Mouse (Mus musculus): ENCODE results near the gene Mepce. TPM values are rescaled to one million over a fixed set of nuclear protein-coding genes. Genes with fewer than 3 reads are reported as not detected.
"Not testable (repeated sequence)": the region's sequence is repeated elsewhere in the genome, so short reads cannot be mapped to it uniquely, and the experiment has no call there.

Mepce gene
- 14.5 and 15.8 TPM in 2 replicates for polyA plus RNA-seq (2016; fragmentation: Nextera tagmentation; extraction: Ambion mirVana)

- H3K36me3 ChIP-seq = peaks cover 26% of the 10 kb centered on the region
- no peaks in the 10 kb centered on the region for H3K27me3 ChIP-seq
- H3K27ac ChIP-seq = peak within 1 kb of the TSS; percentile 98
- under 1% methylated on average over 48 of the region's 48 CpGs for WGBS
- peaks cover 27% of the 10 kb centered on the region for H3K4me1 ChIP-seq
- H3K4me2 ChIP-seq (replicated peaks) = peak within 1 kb of the TSS; percentile 93
- H3K9me3 ChIP-seq = no peaks in the 10 kb centered on the region
- ATAC-seq (ENCODE audit: insufficient number of reproducible peaks, insufficient read depth, low FRiP score, low TSS enrichment) = peak; percentile 48
- H3K9ac ChIP-seq = peak within 1 kb of the TSS; percentile 93
- peak within 1 kb of the TSS; percentile 68 for H3K4me3 ChIP-seq
Measured at GRCm38 (mm10) chr5:137787151-137787928, at the start of gene Mepce, which contains the start of gene Zcwpw1. Gene Mepce, minus strand, starts transcription at chr5:137787655. Gene Zcwpw1, plus strand, starts transcription at chr5:137787798.

GRCm38 (mm10) chr5:137837110-137837509 lies 49.7 kb upstream of the Mepce start:
- not testable (repeated sequence) for H3K4me2 ChIP-seq (replicated peaks)

GRCm38 (mm10) chr5:137836611-137837010 lies 49.2 kb upstream of the Mepce start:
- no peaks in the 10 kb centered on the region for H3K36me3 ChIP-seq
- ATAC-seq (ENCODE audit: insufficient number of reproducible peaks, insufficient read depth, low FRiP score, low TSS enrichment) = no peak
- no peak overlapping the region for H3K4me3 ChIP-seq
- H3K4me1 ChIP-seq = no peaks in the 10 kb centered on the region
- no peak overlapping the region for H3K4me2 ChIP-seq (replicated peaks)
- no peaks in the 10 kb centered on the region for H3K9me3 ChIP-seq
- no peaks in the 10 kb centered on the region for H3K27me3 ChIP-seq
- H3K27ac ChIP-seq = no peak overlapping the region
- no peak overlapping the region for H3K9ac ChIP-seq

More at GRCm38 (mm10) chr5:137837110-137837509, 49.7 kb upstream of the Mepce start:
- H3K9ac ChIP-seq; ATAC-seq (ENCODE audit: insufficient number of reproducible peaks, insufficient read depth, low FRiP score, low TSS enrichment); H3K4me1 ChIP-seq; H3K4me3 ChIP-seq; H3K27me3 ChIP-seq; H3K27ac ChIP-seq; H3K36me3 ChIP-seq; H3K9me3 ChIP-seq: not testable (repeated sequence)

GRCm38 (mm10) chr5:137835966-137836520 lies 48.6 kb upstream of the Mepce start, which contains the start of gene Pilra:
Gene Pilra, minus strand, starts transcription at chr5:137836281.
- 65% methylated on average over 2 of the region's 2 CpGs for WGBS
- H3K4me2 ChIP-seq (replicated peaks); ATAC-seq (ENCODE audit: insufficient number of reproducible peaks, insufficient read depth, low FRiP score, low TSS enrichment); H3K9ac ChIP-seq; H3K36me3 ChIP-seq; H3K4me1 ChIP-seq; H3K27ac ChIP-seq; H3K4me3 ChIP-seq; H3K9me3 ChIP-seq; H3K27me3 ChIP-seq: not testable (repeated sequence)

- Histone ChIP-seq H3K36me3 (no peaks in the 10 kb centered on the region), H3K27me3 (no peaks in the 10 kb centered on the region), H3K4me1 (no peaks in the 10 kb centered on the region), H3K4me2 (replicated peaks) (no peak overlapping the region), H3K4me3 (no peak overlapping the region), H3K9me3 (no peaks in the 10 kb centered on the region), H3K9ac (no peak overlapping the region), H3K27ac (no peak overlapping the region)
- ATAC-seq (ENCODE audit: insufficient number of reproducible peaks, insufficient read depth, low FRiP score, low TSS enrichment) = no peak
- WGBS = 53% methylated on average over 4 of the region's 4 CpGs
Measured at GRCm38 (mm10) chr5:137833500-137833899, 46.0 kb upstream of the Mepce start.

- 76% methylated on average over 6 of the region's 6 CpGs for WGBS
- Histone ChIP-seq H3K9ac (no peak overlapping the region), H3K27me3 (no peaks in the 10 kb centered on the region), H3K9me3 (no peaks in the 10 kb centered on the region), H3K36me3 (no peaks in the 10 kb centered on the region), H3K4me2 (replicated peaks) (no peak overlapping the region), H3K4me1 (no peaks in the 10 kb centered on the region), H3K27ac (no peak overlapping the region), H3K4me3 (no peak overlapping the region)
- no peak for ATAC-seq (ENCODE audit: insufficient number of reproducible peaks, insufficient read depth, low FRiP score, low TSS enrichment)
Measured at GRCm38 (mm10) chr5:137831506-137831905, 44.1 kb upstream of the Mepce start.

GRCm38 (mm10) chr5:137831106-137831505 lies 43.7 kb upstream of the Mepce start:
- no peak overlapping the region for H3K9ac ChIP-seq
- no peak overlapping the region for H3K27ac ChIP-seq
- no peaks in the 10 kb centered on the region for H3K9me3 ChIP-seq
- H3K36me3 ChIP-seq = no peaks in the 10 kb centered on the region
- no peaks in the 10 kb centered on the region for H3K4me1 ChIP-seq
- WGBS = 84% methylated on average over 4 of the region's 4 CpGs
- no peaks in the 10 kb centered on the region for H3K27me3 ChIP-seq
- no peak for ATAC-seq (ENCODE audit: insufficient number of reproducible peaks, insufficient read depth, low FRiP score, low TSS enrichment)
- H3K4me2 ChIP-seq (replicated peaks) = no peak overlapping the region
- H3K4me3 ChIP-seq = no peak overlapping the region

- no peak overlapping the region for H3K9ac ChIP-seq
- H3K36me3 ChIP-seq = no peaks in the 10 kb centered on the region
- no peaks in the 10 kb centered on the region for H3K4me1 ChIP-seq
- H3K27me3 ChIP-seq = no peaks in the 10 kb centered on the region
- WGBS = 80% methylated on average over 7 of the region's 7 CpGs
- H3K27ac ChIP-seq = no peak overlapping the region
- H3K9me3 ChIP-seq = no peaks in the 10 kb centered on the region
- H3K4me2 ChIP-seq (replicated peaks) = no peak overlapping the region
- no peak for ATAC-seq (ENCODE audit: insufficient number of reproducible peaks, insufficient read depth, low FRiP score, low TSS enrichment)
- no peak overlapping the region for H3K4me3 ChIP-seq
Measured at GRCm38 (mm10) chr5:137830238-137830637, 42.8 kb upstream of the Mepce start.

- no peak for ATAC-seq (ENCODE audit: insufficient number of reproducible peaks, insufficient read depth, low FRiP score, low TSS enrichment)
- no peak overlapping the region for H3K9ac ChIP-seq
- no peak overlapping the region for H3K27ac ChIP-seq
- 81% methylated on average over 6 of the region's 6 CpGs for WGBS
- no peak overlapping the region for H3K4me3 ChIP-seq
- H3K9me3 ChIP-seq = no peaks in the 10 kb centered on the region
- no peaks in the 10 kb centered on the region for H3K27me3 ChIP-seq
- no peaks in the 10 kb centered on the region for H3K4me1 ChIP-seq
- no peaks in the 10 kb centered on the region for H3K36me3 ChIP-seq
- H3K4me2 ChIP-seq (replicated peaks) = no peak overlapping the region
Measured at GRCm38 (mm10) chr5:137828694-137829093, 41.2 kb upstream of the Mepce start.

- no peaks in the 10 kb centered on the region for H3K27me3 ChIP-seq
- no peak for ATAC-seq (ENCODE audit: insufficient number of reproducible peaks, insufficient read depth, low FRiP score, low TSS enrichment)
- no peaks in the 10 kb centered on the region for H3K9me3 ChIP-seq
- no peaks in the 10 kb centered on the region for H3K4me1 ChIP-seq
- H3K4me2 ChIP-seq (replicated peaks) = no peak overlapping the region
- 55% methylated on average over 7 of the region's 7 CpGs for WGBS
- no peak overlapping the region for H3K9ac ChIP-seq
- no peak overlapping the region for H3K27ac ChIP-seq
- H3K4me3 ChIP-seq = no peak overlapping the region
- no peaks in the 10 kb centered on the region for H3K36me3 ChIP-seq
Measured at GRCm38 (mm10) chr5:137826421-137826820, 39.0 kb upstream of the Mepce start.

- H3K27me3 ChIP-seq = no peaks in the 10 kb centered on the region
- H3K27ac ChIP-seq = no peak overlapping the region
- H3K4me3 ChIP-seq = no peak overlapping the region
- H3K9ac ChIP-seq = no peak overlapping the region
- WGBS = 78% methylated on average over 2 of the region's 2 CpGs
- ATAC-seq (ENCODE audit: insufficient number of reproducible peaks, insufficient read depth, low FRiP score, low TSS enrichment) = no peak
- no peaks in the 10 kb centered on the region for H3K36me3 ChIP-seq
- no peaks in the 10 kb centered on the region for H3K9me3 ChIP-seq
- no peaks in the 10 kb centered on the region for H3K4me1 ChIP-seq
- H3K4me2 ChIP-seq (replicated peaks) = no peak overlapping the region
Measured at GRCm38 (mm10) chr5:137825971-137826370, 38.5 kb upstream of the Mepce start.

- WGBS = 85% methylated on average over 3 of the region's 3 CpGs
Measured at GRCm38 (mm10) chr5:137825030-137825429, 37.6 kb upstream of the Mepce start.

More at GRCm38 (mm10) chr5:137825030-137825429, 37.6 kb upstream of the Mepce start:
- no peak for ATAC-seq (ENCODE audit: insufficient number of reproducible peaks, insufficient read depth, low FRiP score, low TSS enrichment)
- Histone ChIP-seq H3K27ac (no peak overlapping the region), H3K27me3 (no peaks in the 10 kb centered on the region), H3K4me1 (no peaks in the 10 kb centered on the region), H3K36me3 (no peaks in the 10 kb centered on the region), H3K9me3 (no peaks in the 10 kb centered on the region), H3K4me2 (replicated peaks) (no peak overlapping the region), H3K4me3 (no peak overlapping the region), H3K9ac (no peak overlapping the region)
